13 mouse cellular contexts compared by ENCODE assay signal in the genomic region with DNA sequence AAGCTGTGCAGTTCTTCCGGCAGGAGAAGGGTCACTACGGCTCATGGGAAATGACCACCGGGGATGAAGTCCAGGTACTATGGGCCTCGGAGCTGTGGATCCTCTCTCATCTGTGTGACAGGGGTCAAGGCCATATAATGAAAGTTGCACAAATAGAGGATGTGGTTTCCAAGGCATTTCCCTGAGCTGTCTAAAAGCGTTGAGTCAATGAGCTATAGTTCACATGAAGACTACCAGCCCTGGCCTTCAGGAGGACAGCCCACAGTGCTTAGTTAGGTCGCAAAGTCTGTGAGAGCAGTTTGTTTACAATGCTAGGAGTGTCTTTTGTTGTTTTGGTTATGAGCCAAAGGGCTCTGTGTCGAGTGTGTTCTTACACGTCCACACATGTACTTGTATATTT.
A peak's percentile ranks its signal among the peaks of the same experiment; 100 is the strongest.
DNase-seq lines count a peak whose midpoint lies in the region; ATAC-seq and TF ChIP-seq lines count a peak whose summit lies in the region.
"Had no signal": no experiment of that assay in that cellular context is flagged by ENCODE, and none has a peak within 500 bp of the region (broad histone marks: within the 10 kb centered on the region; RNA-seq: fewer than 3 reads in every experiment).

No protein-coding gene starts in this region.

- H3K9me3 ChIP-seq in intestine, embryonic 15.5 days, result no peaks in the 10 kb centered on the region
- no peaks in the 10 kb centered on the region for H3K9me3 ChIP-seq in intestine, postnatal 0 days (ENCODE audit: control insufficient read depth)
- H3K9me3 ChIP-seq in intestine, embryonic 16.5 days (ENCODE audit: control insufficient read depth, low read length), result no peaks in the 10 kb centered on the region
- no peaks in the 10 kb centered on the region for H3K9me3 ChIP-seq in midbrain, embryonic 16.5 days (replicated peaks; ENCODE audit: control insufficient read depth, low read length, poor library complexity, severe bottlenecking)
- H3K9me3 ChIP-seq: forebrain, embryonic 15.5 days; neural tube, embryonic 15.5 days had no signal

- no peaks in the 10 kb centered on the region for H3K36me3 ChIP-seq in intestine, embryonic 15.5 days
- no peaks in the 10 kb centered on the region for H3K36me3 ChIP-seq in intestine, postnatal 0 days (ENCODE audit: control insufficient read depth, insufficient read depth)
- no peaks in the 10 kb centered on the region for H3K36me3 ChIP-seq in intestine, embryonic 16.5 days (ENCODE audit: control insufficient read depth, insufficient read depth, low read length)
- H3K36me3 ChIP-seq in midbrain, embryonic 16.5 days (ENCODE audit: control insufficient read depth, insufficient read depth, low read length), result no peaks in the 10 kb centered on the region
- H3K36me3 ChIP-seq: forebrain, embryonic 15.5 days; neural tube, embryonic 15.5 days had no signal

- TF ChIP-seq CTCF in intestine, postnatal 0 days (IDR thresholded peaks at IDR 0.05; ENCODE audit: low read depth), result no peak

- H3K4me3 ChIP-seq in intestine, embryonic 15.5 days (replicated peaks), result no peak overlapping the region
- no peak overlapping the region for H3K4me3 ChIP-seq in intestine, postnatal 0 days (ENCODE audit: low read depth, low read length)
- H3K4me3 ChIP-seq in intestine, embryonic 16.5 days (ENCODE audit: low read length), result no peak overlapping the region
- no peak overlapping the region for H3K4me3 ChIP-seq in midbrain, embryonic 16.5 days (ENCODE audit: low read depth, low read length)
- H3K4me3 ChIP-seq: forebrain, embryonic 15.5 days; neural tube, embryonic 15.5 days had no signal

- H3K27ac ChIP-seq in intestine, embryonic 15.5 days, result no peak overlapping the region
- H3K27ac ChIP-seq in intestine, postnatal 0 days (ENCODE audit: low read depth, low read length), result no peak overlapping the region
- H3K27ac ChIP-seq in intestine, embryonic 16.5 days (ENCODE audit: low read length), result no peak overlapping the region
- no peak overlapping the region for H3K27ac ChIP-seq in midbrain, embryonic 16.5 days (ENCODE audit: low read length)
- H3K27ac ChIP-seq: forebrain, embryonic 15.5 days; hindbrain, embryonic 14.5 days; neural tube, embryonic 15.5 days had no signal

- H3K4me2 ChIP-seq in intestine, embryonic 15.5 days (replicated peaks), result no peak overlapping the region
- no peak overlapping the region for H3K4me2 ChIP-seq in intestine, postnatal 0 days (replicated peaks; ENCODE audit: low read depth)
- H3K4me2 ChIP-seq in intestine, embryonic 16.5 days (ENCODE audit: low read depth, low read length), result no peak overlapping the region
- no peak overlapping the region for H3K4me2 ChIP-seq in midbrain, embryonic 16.5 days (ENCODE audit: low read length)
- H3K4me2 ChIP-seq: forebrain, embryonic 15.5 days; hindbrain, embryonic 14.5 days; midbrain, embryonic 11.5 days; neural tube, embryonic 15.5 days had no signal

- H3K27me3 ChIP-seq in intestine, embryonic 15.5 days (replicated peaks), result no peaks in the 10 kb centered on the region
- H3K27me3 ChIP-seq in intestine, postnatal 0 days (replicated peaks; ENCODE audit: control insufficient read depth, insufficient read depth, low read length), result no peaks in the 10 kb centered on the region
- no peaks in the 10 kb centered on the region for H3K27me3 ChIP-seq in intestine, embryonic 16.5 days (replicated peaks; ENCODE audit: control insufficient read depth, insufficient read depth, low read length)
- H3K27me3 ChIP-seq in midbrain, embryonic 16.5 days (ENCODE audit: control insufficient read depth, insufficient read depth, low read depth, low read length), result no peaks in the 10 kb centered on the region
- H3K27me3 ChIP-seq: forebrain, embryonic 15.5 days; neural tube, embryonic 15.5 days had no signal

- ATAC-seq in intestine, embryonic 15.5 days, result peak; percentile 34; the same call in 1 of the 2 replicates
- ATAC-seq in intestine, postnatal 0 days, result no peak
- ATAC-seq in intestine, embryonic 16.5 days, result peak; percentile 47
- no peak for ATAC-seq in midbrain, embryonic 16.5 days
- ATAC-seq: forebrain, embryonic 15.5 days had no signal

- 0 out of 2 replicates have a peak, but pooled peaks cover 3% of the 10 kb centered on the region for H3K4me1 ChIP-seq in intestine, embryonic 15.5 days (replicated peaks)
- H3K4me1 ChIP-seq in intestine, postnatal 0 days (replicated peaks; ENCODE audit: control insufficient read depth, insufficient read depth, low read length), result no peaks in the 10 kb centered on the region
- H3K4me1 ChIP-seq in intestine, embryonic 16.5 days (ENCODE audit: control insufficient read depth, insufficient read depth, low read length), result peaks cover 11% of the 10 kb centered on the region
- no peaks in the 10 kb centered on the region for H3K4me1 ChIP-seq in midbrain, embryonic 16.5 days (ENCODE audit: control insufficient read depth, insufficient read depth, low read length)

- H3K9ac ChIP-seq in intestine, embryonic 15.5 days, result no peak overlapping the region
- H3K9ac ChIP-seq in intestine, postnatal 0 days (ENCODE audit: low read depth, low read length), result no peak overlapping the region
- no peak overlapping the region for H3K9ac ChIP-seq in intestine, embryonic 16.5 days (ENCODE audit: low read depth, low read length)
- H3K9ac ChIP-seq in midbrain, embryonic 16.5 days (ENCODE audit: low read depth, low read length), result no peak overlapping the region
- H3K9ac ChIP-seq: forebrain, embryonic 15.5 days; hindbrain, embryonic 14.5 days; neural tube, embryonic 15.5 days had no signal

- WGBS in intestine, embryonic 15.5 days, result 39% methylated on average over 8 of the region's 8 CpGs
- 46% methylated on average over 8 of the region's 8 CpGs for WGBS in intestine, postnatal 0 days
- 46% methylated on average over 8 of the region's 8 CpGs for WGBS in intestine, embryonic 16.5 days
- 85% methylated on average over 8 of the region's 8 CpGs for WGBS in midbrain, embryonic 16.5 days

- DNase-seq in CD4-positive, CD25-positive, alpha-beta regulatory T cell, adult 2 months (ENCODE audit: low read depth, low spot score), result peak; percentile 46
- DNase-seq in natural killer cell, adult 2 months (ENCODE audit: low spot score in 2 of 2), result peak; percentile 61 to 79
- no peak for DNase-seq in testis, postnatal 10 days (ENCODE audit: low spot score)
- no peak for DNase-seq in cerebellum, postnatal 10 days
- DNase-seq: right cerebral cortex, postnatal 4 days had no signal

Comparison
In these comparisons a context has a peak if more than half of its experiments do, and no peak if none do; other contexts are left out.
1. ATAC-seq: peak in intestine, embryonic 15.5 days (single experiment) and intestine, embryonic 16.5 days (single experiment); none in intestine, postnatal 0 days (single experiment) and midbrain, embryonic 16.5 days (single experiment).
2. DNase-seq: peak in CD4-positive, CD25-positive, alpha-beta regulatory T cell, adult 2 months (single experiment) and natural killer cell, adult 2 months (2 of 2); none in testis, postnatal 10 days (single experiment) and cerebellum, postnatal 10 days (0 of 2).